In the genomic region with DNA sequence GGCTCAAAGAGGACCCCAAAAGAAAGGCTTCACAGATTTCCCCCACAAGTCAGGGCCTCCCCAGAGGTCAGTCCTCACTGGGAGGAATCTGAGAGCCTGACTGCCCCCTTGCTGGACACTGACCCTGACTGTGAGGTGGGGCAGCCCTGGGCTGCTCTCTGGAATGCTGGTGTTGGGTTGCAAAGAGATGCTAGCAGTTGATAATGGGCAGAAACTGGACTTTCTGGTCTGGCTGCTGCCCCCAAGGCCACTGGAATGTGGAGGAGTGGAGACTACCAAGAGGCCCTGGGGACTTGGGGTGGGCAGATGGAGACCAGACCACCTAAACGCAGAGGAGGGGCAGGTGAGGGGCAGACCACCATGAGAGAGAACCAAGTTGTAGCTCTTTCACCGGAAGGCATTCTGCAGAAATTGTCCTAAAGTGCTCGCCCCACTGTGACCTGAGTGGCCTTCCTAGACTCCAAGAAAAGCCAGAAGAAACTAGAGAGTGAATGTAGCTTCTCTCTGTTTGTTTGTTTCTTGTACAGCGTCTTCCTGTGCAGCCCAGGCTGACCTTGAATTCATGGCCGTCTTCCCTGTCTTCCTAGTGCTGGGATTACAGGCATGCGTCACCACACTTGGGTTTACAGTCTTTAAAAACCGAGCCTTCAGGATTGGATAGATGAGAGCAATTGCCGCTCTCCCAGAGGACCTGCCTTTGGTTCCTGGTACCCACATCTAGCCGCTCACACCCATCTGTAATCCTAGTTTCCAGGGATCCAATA, we compare ENCODE assay signal across 11 mouse cellular contexts. TPM values are rescaled to one million over a fixed set of nuclear protein-coding genes. Genes with fewer than 3 reads are reported as not detected.
DNase-seq lines count a peak whose midpoint lies in the region; ATAC-seq and TF ChIP-seq lines count a peak whose summit lies in the region.
"Had no signal": no experiment of that assay in that cellular context is flagged by ENCODE, and none has a peak within 500 bp of the region (broad histone marks: within the 10 kb centered on the region; RNA-seq: fewer than 3 reads in every experiment).

No protein-coding gene starts in this region.

- TF ChIP-seq CTCF in forebrain, postnatal 0 days (IDR thresholded peaks at IDR 0.05; ENCODE audit: low read depth), result no peak

- no peak overlapping the region for H3K9ac ChIP-seq in forebrain, embryonic 12.5 days
- no peak overlapping the region for H3K9ac ChIP-seq in forebrain, postnatal 0 days
- H3K9ac ChIP-seq: embryonic facial prominence, embryonic 13.5 days; lung, embryonic 15.5 days had no signal

- peaks cover 93% of the 10 kb centered on the region for H3K4me1 ChIP-seq in forebrain, embryonic 12.5 days
- H3K4me1 ChIP-seq in forebrain, postnatal 0 days (ENCODE audit: insufficient read depth), result peaks cover 4% of the 10 kb centered on the region; the same call in 1 of the 2 replicates

- no peak overlapping the region for H3K4me2 ChIP-seq in forebrain, embryonic 12.5 days
- no peak overlapping the region for H3K4me2 ChIP-seq in forebrain, postnatal 0 days (ENCODE audit: low read depth)
- H3K4me2 ChIP-seq: embryonic facial prominence, embryonic 13.5 days; lung, embryonic 15.5 days had no signal

- H3K9me3 ChIP-seq in forebrain, embryonic 12.5 days, result no peaks in the 10 kb centered on the region
- H3K9me3 ChIP-seq in forebrain, postnatal 0 days (ENCODE audit: low read length), result no peaks in the 10 kb centered on the region
- H3K9me3 ChIP-seq: embryonic facial prominence, embryonic 13.5 days; lung, embryonic 15.5 days had no signal

- ATAC-seq in forebrain, embryonic 12.5 days (ENCODE audit: low FRiP score), result no peak
- ATAC-seq in forebrain, postnatal 0 days, result no peak
- no peak for ATAC-seq in granulocyte monocyte progenitor cell, adult 5-6 weeks (replicated peaks; ENCODE audit: poor library complexity, severe bottlenecking)

- no peaks in the 10 kb centered on the region for H3K27me3 ChIP-seq in forebrain, embryonic 12.5 days
- H3K27me3 ChIP-seq in forebrain, postnatal 0 days (ENCODE audit: insufficient read depth, low read length), result no peaks in the 10 kb centered on the region
- H3K27me3 ChIP-seq: embryonic facial prominence, embryonic 13.5 days; lung, embryonic 15.5 days had no signal

- H3K36me3 ChIP-seq in forebrain, embryonic 12.5 days (replicated peaks), result peaks cover 43% of the 10 kb centered on the region
- peaks cover 4% of the 10 kb centered on the region; the same call in 1 of the 2 replicates for H3K36me3 ChIP-seq in forebrain, postnatal 0 days (ENCODE audit: insufficient read depth)
- H3K36me3 ChIP-seq: embryonic facial prominence, embryonic 13.5 days; lung, embryonic 15.5 days had no signal

- no peak overlapping the region for H3K4me3 ChIP-seq in forebrain, embryonic 12.5 days (replicated peaks)
- H3K4me3 ChIP-seq in forebrain, postnatal 0 days (ENCODE audit: low read depth, low read length), result no peak overlapping the region
- H3K4me3 ChIP-seq: embryonic facial prominence, embryonic 13.5 days; lung, embryonic 15.5 days had no signal

- 78% methylated on average over 9 of the region's 9 CpGs for WGBS in forebrain, embryonic 12.5 days
- 77% methylated on average over 9 of the region's 9 CpGs for WGBS in forebrain, postnatal 0 days

- DNase-seq in forebrain, postnatal 0 days, result no peak
- DNase-seq in urinary bladder, adult 18-20 months (ENCODE audit: low spot score in 2 of 2), result peak; percentile 57 to 72
- no peak for DNase-seq in urinary bladder, adult 2 months (ENCODE audit: low spot score)
- DNase-seq in kidney, postnatal 4 days, result peak; percentile 57 to 72
- no peak for DNase-seq in cerebellum, adult 11-12 months
- DNase-seq in B cell, adult 2 months, result no peak
- DNase-seq: gastrocnemius, postnatal 25 days had no signal

- H3K27ac ChIP-seq in forebrain, embryonic 12.5 days, result peak overlapping the region; percentile 95
- H3K27ac ChIP-seq in forebrain, postnatal 0 days (ENCODE audit: low read depth, low read length), result no peak overlapping the region
- H3K27ac ChIP-seq: embryonic facial prominence, embryonic 13.5 days; lung, embryonic 15.5 days had no signal

RNA-seq across cellular contexts. Expression of a gene that starts 13.9 kb away (rescaled TPM):
- 40.0 and 40.8 TPM in 2 replicates for polyA plus RNA-seq in forebrain, embryonic 12.5 days (2016; fragmentation: Nextera tagmentation; extraction: Ambion mirVana)
- total RNA-seq in forebrain, postnatal 0 days (2014; rRNA removed), result 2.7 and 3.0 TPM in 2 replicates
- polyA plus RNA-seq in forebrain, postnatal 0 days (2015; fragmentation: Nextera tagmentation; extraction: Ambion mirVana), result 2.6 and 4.2 TPM in 2 replicates
- polyA plus RNA-seq in urinary bladder, adult 2 months (2012; rRNA removed), result 2.3 and 2.7 TPM in 2 replicates
- not detected in 2 replicates for total RNA-seq in granulocyte monocyte progenitor cell, adult 5-6 weeks (2014; fragmentation: Nextera tagmentation)
- total RNA-seq in granulocyte monocyte progenitor cell, adult 5-6 weeks (2017), result not detected in 2 replicates

RNA-seq across cellular contexts. Expression of a gene that starts 40.3 kb away (rescaled TPM):
- 5.7 and 5.9 TPM in 2 replicates for polyA plus RNA-seq in forebrain, embryonic 12.5 days (2016; fragmentation: Nextera tagmentation; extraction: Ambion mirVana)
- total RNA-seq in forebrain, postnatal 0 days (2014; rRNA removed), result 6.1 and 6.3 TPM in 2 replicates
- 4.2 and 6.7 TPM in 2 replicates for polyA plus RNA-seq in forebrain, postnatal 0 days (2015; fragmentation: Nextera tagmentation; extraction: Ambion mirVana)
- polyA plus RNA-seq in urinary bladder, adult 2 months (2012; rRNA removed), result 4.4 and 4.5 TPM in 2 replicates
- total RNA-seq in granulocyte monocyte progenitor cell, adult 5-6 weeks (2014; fragmentation: Nextera tagmentation), result 2.1 and 8.0 TPM in 2 replicates
- total RNA-seq in granulocyte monocyte progenitor cell, adult 5-6 weeks (2017), result 1.4 and 2.2 TPM in 2 replicates

RNA-seq across cellular contexts. Expression of a gene that starts 53.6 kb away (rescaled TPM):
- polyA plus RNA-seq in forebrain, embryonic 12.5 days (2016; fragmentation: Nextera tagmentation; extraction: Ambion mirVana), result 14.1 and 14.4 TPM in 2 replicates
- 28.2 and 30.7 TPM in 2 replicates for total RNA-seq in forebrain, postnatal 0 days (2014; rRNA removed)
- polyA plus RNA-seq in forebrain, postnatal 0 days (2015; fragmentation: Nextera tagmentation; extraction: Ambion mirVana), result 6.4 and 9.6 TPM in 2 replicates
- polyA plus RNA-seq in urinary bladder, adult 2 months (2012; rRNA removed), result 12.5 and 15.9 TPM in 2 replicates
- total RNA-seq in granulocyte monocyte progenitor cell, adult 5-6 weeks (2014; fragmentation: Nextera tagmentation), result 0.38 TPM in 1 of 2 replicates, not detected in the other
- total RNA-seq in granulocyte monocyte progenitor cell, adult 5-6 weeks (2017), result 0.15 and 0.17 TPM in 2 replicates

Comparison
In these comparisons a context has a peak if more than half of its experiments do, and no peak if none do; other contexts are left out.
1. DNase-seq: peak in urinary bladder, adult 18-20 months (2 of 2) and kidney, postnatal 4 days (2 of 2); none in forebrain, postnatal 0 days (single experiment), urinary bladder, adult 2 months (single experiment), cerebellum, adult 11-12 months (single experiment) and B cell, adult 2 months (0 of 2).